Mouse (Mus musculus): ENCODE measurements around the gene Cdc40. TPM values are rescaled to one million over a fixed set of nuclear protein-coding genes. Genes with fewer than 3 reads are reported as not detected.
"Not testable (repeated sequence)": the region's sequence is repeated elsewhere in the genome, so short reads cannot be mapped to it uniquely, and the experiment has no call there.

Gene Cdc40
- polyA plus RNA-seq, 1 experiment from 2014 or later, result 13.0 TPM

GRCm38 (mm10) chr10:40827706-40828105, 55.4 kb downstream of the Cdc40 start:
- Histone ChIP-seq H3K4me2 (no peak overlapping the region), H3K9me3 (replicated peaks) (no peaks in the 10 kb centered on the region), H3K27me3 (no peaks in the 10 kb centered on the region), H3K27ac (no peak overlapping the region), H3K4me3 (replicated peaks) (no peak overlapping the region), H3K36me3 (peaks cover 12% of the 10 kb centered on the region), H3K9ac (no peak overlapping the region), H3K4me1 (replicated peaks) (no peaks in the 10 kb centered on the region)
- DNase-seq (no peak), ATAC-seq (ENCODE audit: low read depth) (no peak)
- WGBS (ENCODE audit: insufficient replicate concordance), result 76% methylated on average over 4 of the region's 4 CpGs

- no peaks in the 10 kb centered on the region for H3K9me3 ChIP-seq (replicated peaks)
- H3K4me1 ChIP-seq (replicated peaks), result no peaks in the 10 kb centered on the region
- H3K36me3 ChIP-seq, result 0 out of 2 replicates have a peak, but pooled peaks cover 8% of the 10 kb centered on the region
- ATAC-seq (ENCODE audit: low read depth) (no peak), DNase-seq (no peak)
- H3K9ac ChIP-seq, result no peak overlapping the region
- 52% methylated on average over 6 of the region's 6 CpGs for WGBS (ENCODE audit: insufficient replicate concordance)
- H3K27ac ChIP-seq, result no peak overlapping the region
- H3K4me2 ChIP-seq, result no peak overlapping the region
- H3K27me3 ChIP-seq, result no peaks in the 10 kb centered on the region
- H3K4me3 ChIP-seq (replicated peaks), result no peak overlapping the region
Measured at GRCm38 (mm10) chr10:40825952-40826351, 57.2 kb downstream of the Cdc40 start.

GRCm38 (mm10) chr10:40816471-40816870, 66.6 kb downstream of the Cdc40 start:
- no peak overlapping the region for H3K4me3 ChIP-seq (replicated peaks)
- no peaks in the 10 kb centered on the region for H3K27me3 ChIP-seq
- ATAC-seq (ENCODE audit: low read depth) (no peak), DNase-seq (no peak)
- H3K9ac ChIP-seq, result no peak overlapping the region
- H3K27ac ChIP-seq, result no peak overlapping the region
- no peaks in the 10 kb centered on the region for H3K36me3 ChIP-seq
- H3K4me1 ChIP-seq (replicated peaks), result no peaks in the 10 kb centered on the region
- no peak overlapping the region for H3K4me2 ChIP-seq
- H3K9me3 ChIP-seq (replicated peaks), result no peaks in the 10 kb centered on the region
- 50% methylated on average over 6 of the region's 6 CpGs for WGBS (ENCODE audit: insufficient replicate concordance)

- Histone ChIP-seq H3K4me1 (replicated peaks) (no peaks in the 10 kb centered on the region), H3K4me2 (no peak overlapping the region), H3K4me3 (replicated peaks) (no peak overlapping the region), H3K9me3 (replicated peaks) (no peaks in the 10 kb centered on the region), H3K36me3 (no peaks in the 10 kb centered on the region), H3K9ac (no peak overlapping the region), H3K27ac (no peak overlapping the region), H3K27me3 (peaks cover 4% of the 10 kb centered on the region; the same call in 1 of the 2 replicates)
- DNase-seq (peak; percentile 2), ATAC-seq (ENCODE audit: low read depth) (no peak)
- WGBS (ENCODE audit: insufficient replicate concordance), result 63% methylated on average over 4 of the region's 4 CpGs
Measured at GRCm38 (mm10) chr10:40813627-40814026, 69.5 kb downstream of the Cdc40 start.

- H3K9ac ChIP-seq; H3K4me2 ChIP-seq; H3K9me3 ChIP-seq (replicated peaks); H3K27ac ChIP-seq; H3K27me3 ChIP-seq; DNase-seq; ATAC-seq (ENCODE audit: low read depth); H3K4me1 ChIP-seq (replicated peaks); H3K4me3 ChIP-seq (replicated peaks); H3K36me3 ChIP-seq: not testable (repeated sequence)
- WGBS (ENCODE audit: insufficient replicate concordance), result 46% methylated on average over 5 of the region's 5 CpGs
Measured at GRCm38 (mm10) chr10:40809411-40809910, 73.7 kb downstream of the Cdc40 start.

- Histone ChIP-seq H3K27me3 (peaks cover 4% of the 10 kb centered on the region; the same call in 1 of the 2 replicates), H3K9me3 (replicated peaks) (no peaks in the 10 kb centered on the region), H3K4me2 (no peak overlapping the region), H3K4me3 (replicated peaks) (no peak overlapping the region), H3K36me3 (no peaks in the 10 kb centered on the region), H3K27ac (no peak overlapping the region), H3K9ac (no peak overlapping the region), H3K4me1 (replicated peaks) (no peaks in the 10 kb centered on the region)
- no peak for DNase-seq
- WGBS (ENCODE audit: insufficient replicate concordance), result 70% methylated on average over 4 of the region's 4 CpGs
- ATAC-seq (ENCODE audit: low read depth), result no peak
Measured at GRCm38 (mm10) chr10:40806221-40806620, 76.9 kb downstream of the Cdc40 start.

- Histone ChIP-seq H3K27me3 (no peaks in the 10 kb centered on the region), H3K36me3 (no peaks in the 10 kb centered on the region), H3K4me1 (replicated peaks) (no peaks in the 10 kb centered on the region), H3K9ac (no peak overlapping the region), H3K4me3 (replicated peaks) (no peak overlapping the region), H3K4me2 (no peak overlapping the region), H3K27ac (no peak overlapping the region), H3K9me3 (replicated peaks) (no peaks in the 10 kb centered on the region)
- DNase-seq, result no peak
- ATAC-seq (ENCODE audit: low read depth), result no peak
- WGBS (ENCODE audit: insufficient replicate concordance), result 70% methylated on average over 1 of the region's 1 CpGs
Measured at GRCm38 (mm10) chr10:40805221-40805620, 77.9 kb downstream of the Cdc40 start.

GRCm38 (mm10) chr10:40792115-40792514, 91.0 kb downstream of the Cdc40 start:
- Histone ChIP-seq H3K9me3 (replicated peaks) (no peaks in the 10 kb centered on the region), H3K27ac (no peak overlapping the region), H3K4me2 (no peak overlapping the region), H3K36me3 (no peaks in the 10 kb centered on the region), H3K9ac (no peak overlapping the region), H3K27me3 (no peaks in the 10 kb centered on the region), H3K4me3 (replicated peaks) (no peak overlapping the region), H3K4me1 (replicated peaks) (no peaks in the 10 kb centered on the region)
- no peak for ATAC-seq (ENCODE audit: low read depth)
- 46% methylated on average over 3 of the region's 3 CpGs for WGBS (ENCODE audit: insufficient replicate concordance)
- no peak for DNase-seq

- 59% methylated on average over 3 of the region's 3 CpGs for WGBS (ENCODE audit: insufficient replicate concordance)
- H3K4me3 ChIP-seq (replicated peaks), result no peak overlapping the region
- H3K4me1 ChIP-seq (replicated peaks), result no peaks in the 10 kb centered on the region
- H3K9ac ChIP-seq, result no peak overlapping the region
- no peaks in the 10 kb centered on the region for H3K36me3 ChIP-seq
- ATAC-seq (ENCODE audit: low read depth), result no peak
- DNase-seq, result no peak
- no peaks in the 10 kb centered on the region for H3K9me3 ChIP-seq (replicated peaks)
- no peaks in the 10 kb centered on the region for H3K27me3 ChIP-seq
- no peak overlapping the region for H3K27ac ChIP-seq
- no peak overlapping the region for H3K4me2 ChIP-seq
Measured at GRCm38 (mm10) chr10:40790406-40790805, 92.7 kb downstream of the Cdc40 start.

Other genes with a start within 250 kb of the Cdc40 start
- 0.32 and 0.53 TPM in 2 replicates for gene Mettl24, start 200.0 kb downstream of the Cdc40 start, polyA plus RNA-seq (2015; fragmentation: Nextera tagmentation; extraction: Ambion mirVana)
- gene Wasf1, start 164 bp upstream of the Cdc40 start, polyA plus RNA-seq (2015; fragmentation: Nextera tagmentation; extraction: Ambion mirVana), result 1.1 and 1.7 TPM in 2 replicates
- not detected in 2 replicates for gene Gpr6, start 189.0 kb upstream of the Cdc40 start, polyA plus RNA-seq (2015; fragmentation: Nextera tagmentation; extraction: Ambion mirVana)